Mouse (Mus musculus): Measurements from ENCODE around the gene Adh5.
"Not testable (repeated sequence)": the region's sequence is repeated elsewhere in the genome, so short reads cannot be mapped to it uniquely, and the experiment has no call there.

Gene Adh5

GRCm38 (mm10) chr3:138458441-138458840 is 15.5 kb downstream of the Adh5 start:
- no peak for DNase-seq (ENCODE audit: extremely low read depth, insufficient read length, low spot score)

- no peak for DNase-seq (ENCODE audit: extremely low read depth, insufficient read length, low spot score)
Measured at GRCm38 (mm10) chr3:138460260-138460659, 17.4 kb downstream of the Adh5 start.

- DNase-seq (ENCODE audit: extremely low read depth, insufficient read length, low spot score), result no peak
Measured at GRCm38 (mm10) chr3:138461832-138462231, 18.9 kb downstream of the Adh5 start.

- peak; percentile 45 for DNase-seq (ENCODE audit: extremely low read depth, insufficient read length, low spot score)
Measured at GRCm38 (mm10) chr3:138463137-138463536, 20.2 kb downstream of the Adh5 start.

- DNase-seq (ENCODE audit: extremely low read depth, insufficient read length, low spot score), result no peak
Measured at GRCm38 (mm10) chr3:138463807-138464206, 20.9 kb downstream of the Adh5 start.

- no peak for DNase-seq (ENCODE audit: extremely low read depth, insufficient read length, low spot score)
Measured at GRCm38 (mm10) chr3:138464573-138465147, 21.8 kb downstream of the Adh5 start.

GRCm38 (mm10) chr3:138466656-138467055 is 23.8 kb downstream of the Adh5 start:
- DNase-seq (ENCODE audit: extremely low read depth, insufficient read length, low spot score), result not testable (repeated sequence)

GRCm38 (mm10) chr3:138471066-138471465 is 28.2 kb downstream of the Adh5 start:
- DNase-seq (ENCODE audit: extremely low read depth, insufficient read length, low spot score), result no peak

GRCm38 (mm10) chr3:138479489-138479888 is 36.6 kb downstream of the Adh5 start:
- DNase-seq (ENCODE audit: extremely low read depth, insufficient read length, low spot score), result no peak

GRCm38 (mm10) chr3:138481526-138482284 is 38.8 kb downstream of the Adh5 start:
- DNase-seq (ENCODE audit: extremely low read depth, insufficient read length, low spot score), result no peak

- no peak for DNase-seq (ENCODE audit: extremely low read depth, insufficient read length, low spot score)
Measured at GRCm38 (mm10) chr3:138483240-138483639, 40.3 kb downstream of the Adh5 start.

- no peak for DNase-seq (ENCODE audit: extremely low read depth, insufficient read length, low spot score)
Measured at GRCm38 (mm10) chr3:138488584-138489326, 45.9 kb downstream of the Adh5 start.

GRCm38 (mm10) chr3:138489327-138490033 is 46.6 kb downstream of the Adh5 start, which contains the start of gene Metap1:
Gene Metap1 (minus strand): TSS chr3:138489515.
- DNase-seq (ENCODE audit: extremely low read depth, insufficient read length, low spot score), result peak; percentile 92

- DNase-seq (ENCODE audit: extremely low read depth, insufficient read length, low spot score), result no peak
Measured at GRCm38 (mm10) chr3:138490034-138490337, 47.1 kb downstream of the Adh5 start.

GRCm38 (mm10) chr3:138493668-138494067 is 50.8 kb downstream of the Adh5 start:
- no peak for DNase-seq (ENCODE audit: extremely low read depth, insufficient read length, low spot score)

GRCm38 (mm10) chr3:138494565-138494964 is 51.7 kb downstream of the Adh5 start:
- no peak for DNase-seq (ENCODE audit: extremely low read depth, insufficient read length, low spot score)

- peak; percentile 26 for DNase-seq (ENCODE audit: extremely low read depth, insufficient read length, low spot score)
Measured at GRCm38 (mm10) chr3:138495166-138496145, 52.6 kb downstream of the Adh5 start.

GRCm38 (mm10) chr3:138498731-138499130 is 55.8 kb downstream of the Adh5 start:
- no peak for DNase-seq (ENCODE audit: extremely low read depth, insufficient read length, low spot score)

GRCm38 (mm10) chr3:138499854-138500740 is 57.2 kb downstream of the Adh5 start:
- DNase-seq (ENCODE audit: extremely low read depth, insufficient read length, low spot score), result no peak
